Mouse (Mus musculus) midbrain, postnatal 0 days (tissue): ENCODE measurements around the gene Pacrg. TPM values are rescaled to one million over a fixed set of nuclear protein-coding genes. Genes with fewer than 3 reads are reported as not detected.

ENCODE experiments used
- ATAC-seq: fragments of 200-750 bp; cut with Nextera tagmentation; 2 replicates; pipeline ENCODE4 v1.8.0; 2017; ENCODE audit warnings: moderate number of reproducible peaks, mild to moderate bottlenecking, moderate TSS enrichment, moderate library complexity; ENCODE audit not compliant: low FRiP score
- DNase-seq: peaks from one replicate; pipeline ENCODE4 v3.0.0-alpha.2; 2015; ENCODE audit warnings: low spot score
- H3K27ac ChIP-seq: fragments of 300-500 bp; sonication (generic); 2 replicates; pipeline ENCODE4 v1.5.1; 2014; ENCODE audit warnings: low read depth, mild to moderate bottlenecking, low read length, mixed read lengths
- H3K27me3 ChIP-seq: fragments of 300-500 bp; sonication (generic); 2 replicates; pipeline ENCODE4 v1.6.1; 2014; ENCODE audit warnings: low read length, control low read depth, mixed read lengths; ENCODE audit not compliant: insufficient read depth
- H3K36me3 ChIP-seq: fragments of 300-500 bp; sonication (generic); 2 replicates; pipeline ENCODE4 v1.6.1; 2014; ENCODE audit warnings: low read length, control low read depth, mixed read lengths; ENCODE audit not compliant: insufficient read depth
- H3K4me1 ChIP-seq: fragments of 300-500 bp; sonication (generic); 2 replicates; pipeline ENCODE4 v1.6.1; 2014; ENCODE audit warnings: mild to moderate bottlenecking, control low read depth, antibody characterized with exemption, low read length, mixed read lengths; ENCODE audit not compliant: insufficient read depth
- H3K4me2 ChIP-seq: fragments of 300-500 bp; sonication (generic); 2 replicates; pipeline ENCODE4 v1.6.1; 2014; ENCODE audit warnings: low read depth, mild to moderate bottlenecking, low read length, mixed read lengths; ENCODE audit not compliant: poor library complexity, severe bottlenecking
- H3K4me3 ChIP-seq: fragments of 300-500 bp; sonication (generic); 2 replicates; pipeline ENCODE4 v1.5.1; 2014; ENCODE audit warnings: low read depth, mild to moderate bottlenecking, low read length, moderate library complexity
- H3K9ac ChIP-seq: fragments of 300-500 bp; sonication (generic); replicated peaks from 2 replicates; pipeline ENCODE4 v1.6.1; 2014; ENCODE audit warnings: mild to moderate bottlenecking, low read length, moderate library complexity, mixed read lengths; ENCODE audit not compliant: poor library complexity, severe bottlenecking
- H3K9me3 ChIP-seq: fragments of 300-500 bp; sonication (generic); 2 replicates; pipeline ENCODE4 v1.6.1; 2016; ENCODE audit warnings: low read length, control low read depth
- CTCF ChIP-seq: IDR thresholded peaks from 2 replicates; pipeline ENCODE4 v1.5.1; 2016; ENCODE audit warnings: antibody characterized with exemption, mild to moderate bottlenecking
- WGBS: fragments of 180-500 bp; shearing (Covaris S2); extraction: QIAGEN DNeasy Blood & Tissue Kit; methylation state at CpG from one replicate; pipeline ENCODE4 v1.1.7; 2014; 5-methylcytosine and 5-hydroxymethylcytosine counted together
- polyA plus RNA-seq: library from polyadenylated mRNA; unstranded; fragments of >200 nt; fragmentation: Nextera tagmentation; extraction: Ambion mirVana; gene quantifications from 2 replicates; pipeline ENCODE4 v1.2.1, GENCODE M21; 2015
- total RNA-seq: library from RNA; depleted of rRNA; stranded (reverse); fragments of >200 nt; gene quantifications from 2 replicates; pipeline ENCODE4 v1.2.3, GENCODE M21; 2014

The Pacrg gene
- total and polyA plus RNA-seq, 2 experiments from 2014 or later = 14.6 to 23.0 TPM

GRCm38 (mm10) chr17:10367044-10367443 lies 473.1 kb downstream of the Pacrg start:
- Histone ChIP-seq H3K9me3 (no peaks in the 10 kb centered on the region), H3K27ac (no peak overlapping the region), H3K27me3 (no peaks in the 10 kb centered on the region), H3K9ac (no peak overlapping the region), H3K4me2 (no peak overlapping the region), H3K4me3 (no peak overlapping the region), H3K36me3 (no peaks in the 10 kb centered on the region), H3K4me1 (no peaks in the 10 kb centered on the region)
- DNase-seq (no peak), ATAC-seq (no peak)
- 80% methylated on average over 5 of the region's 5 CpGs for WGBS
- no peak for TF ChIP-seq CTCF

GRCm38 (mm10) chr17:10366577-10366976 lies 473.5 kb downstream of the Pacrg start:
- ATAC-seq (no peak), DNase-seq (no peak)
- WGBS = 89% methylated on average over 4 of the region's 4 CpGs
- Histone ChIP-seq H3K4me1 (no peaks in the 10 kb centered on the region), H3K36me3 (no peaks in the 10 kb centered on the region), H3K9me3 (no peaks in the 10 kb centered on the region), H3K27ac (no peak overlapping the region), H3K4me2 (no peak overlapping the region), H3K9ac (no peak overlapping the region), H3K27me3 (no peaks in the 10 kb centered on the region), H3K4me3 (no peak overlapping the region)
- no peak for TF ChIP-seq CTCF

- Histone ChIP-seq H3K27me3 (no peaks in the 10 kb centered on the region), H3K27ac (no peak overlapping the region), H3K9me3 (no peaks in the 10 kb centered on the region), H3K4me2 (no peak overlapping the region), H3K9ac (no peak overlapping the region), H3K36me3 (no peaks in the 10 kb centered on the region), H3K4me3 (no peak overlapping the region), H3K4me1 (no peaks in the 10 kb centered on the region)
- TF ChIP-seq CTCF = no peak
- ATAC-seq (no peak), DNase-seq (no peak)
- WGBS = 59% methylated on average over 13 of the region's 13 CpGs
Observed at GRCm38 (mm10) chr17:10365501-10366482, 474.3 kb downstream of the Pacrg start.

- H3K9me3 ChIP-seq = no peaks in the 10 kb centered on the region
- H3K9ac ChIP-seq = no peak overlapping the region
- no peak for TF ChIP-seq CTCF
- H3K4me1 ChIP-seq = no peaks in the 10 kb centered on the region
- no peaks in the 10 kb centered on the region for H3K27me3 ChIP-seq
- ATAC-seq (no peak), DNase-seq (no peak)
- no peak overlapping the region for H3K4me3 ChIP-seq
- WGBS = 82% methylated on average over 3 of the region's 3 CpGs
- no peak overlapping the region for H3K27ac ChIP-seq
- H3K4me2 ChIP-seq = no peak overlapping the region
- H3K36me3 ChIP-seq = no peaks in the 10 kb centered on the region
Observed at GRCm38 (mm10) chr17:10363151-10363550, 477.0 kb downstream of the Pacrg start.

GRCm38 (mm10) chr17:10361882-10362291 lies 478.2 kb downstream of the Pacrg start:
- H3K9me3 ChIP-seq = no peaks in the 10 kb centered on the region
- H3K4me2 ChIP-seq = no peak overlapping the region
- WGBS = 93% methylated on average over 7 of the region's 7 CpGs
- ATAC-seq (no peak), DNase-seq (no peak)
- no peak overlapping the region for H3K4me3 ChIP-seq
- H3K9ac ChIP-seq = no peak overlapping the region
- TF ChIP-seq CTCF = no peak
- no peaks in the 10 kb centered on the region for H3K27me3 ChIP-seq
- no peak overlapping the region for H3K27ac ChIP-seq
- H3K4me1 ChIP-seq = no peaks in the 10 kb centered on the region
- no peaks in the 10 kb centered on the region for H3K36me3 ChIP-seq

- Histone ChIP-seq H3K36me3 (no peaks in the 10 kb centered on the region), H3K4me2 (no peak overlapping the region), H3K27me3 (no peaks in the 10 kb centered on the region), H3K4me3 (no peak overlapping the region), H3K27ac (no peak overlapping the region), H3K9ac (no peak overlapping the region), H3K9me3 (no peaks in the 10 kb centered on the region), H3K4me1 (no peaks in the 10 kb centered on the region)
- WGBS = 63% methylated on average over 4 of the region's 4 CpGs
- no peak for TF ChIP-seq CTCF
- ATAC-seq = no peak
- peak; percentile 49 for DNase-seq
Observed at GRCm38 (mm10) chr17:10360738-10361137, 479.4 kb downstream of the Pacrg start.
